Mouse (Mus musculus): ENCODE measurements around the gene Josd2.

DNA sequence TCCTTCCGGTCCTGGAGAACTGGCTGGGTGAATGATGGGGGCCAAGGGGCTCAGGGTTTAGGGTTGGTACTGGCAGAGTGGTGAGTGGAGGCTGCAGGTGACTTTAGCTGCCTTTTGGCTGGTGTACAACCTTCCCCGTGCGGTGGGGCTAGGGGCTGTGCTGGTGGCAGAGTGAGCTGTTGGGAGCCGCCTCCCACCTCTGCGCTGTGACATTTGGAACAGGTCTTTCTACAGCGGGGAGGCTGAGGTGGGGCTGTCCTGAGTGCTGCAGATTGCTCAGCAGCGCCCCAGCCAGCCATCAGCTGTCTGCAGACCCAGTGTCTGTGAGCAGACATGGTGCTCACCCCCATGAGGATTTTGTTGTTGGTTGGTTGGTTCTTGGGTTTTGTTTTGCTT, 22.3 kb upstream of the Josd2 start:
- TF ChIP-seq CTCF (IDR thresholded peaks at IDR 0.05; ENCODE audit: low read depth) (no peak), EP300 (IDR thresholded peaks at IDR 0.05; ENCODE audit: low read depth) (no peak)
